Mouse (Mus musculus): ENCODE measurements at regions not wholly inside any gene's neighbourhood (a gene's known extent, or its start where the extent isn't known, plus 50 kb on each side); places are given as distances from the start of the nearest gene placed in this dataset.

DNA sequence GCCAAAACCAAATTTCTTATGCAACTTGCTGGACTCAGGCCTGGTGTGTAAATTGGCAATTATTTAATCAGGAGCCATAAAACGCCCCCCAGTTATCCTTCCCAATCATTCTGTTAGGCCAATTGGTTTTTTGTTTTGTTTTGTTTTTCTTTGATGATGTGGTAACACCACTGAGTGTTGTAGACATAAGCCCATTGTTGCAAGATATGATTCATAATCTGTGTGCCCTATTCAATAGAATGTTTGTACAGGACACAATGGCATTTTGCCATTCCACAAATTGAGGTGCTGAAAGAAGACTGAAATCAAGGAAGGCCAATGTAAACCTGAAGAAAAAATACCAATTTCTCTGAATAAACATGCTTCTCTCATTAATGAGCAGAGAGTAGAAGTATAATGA is 68.2 kb upstream of the Ppp3ca start:
- TF ChIP-seq CTCF (conservative IDR thresholded peaks at IDR 0.05; ENCODE audit: insufficient read depth, insufficient read length, low read depth, low read length): no peak
- TF ChIP-seq POLR2A (IDR thresholded peaks at IDR 0.05; ENCODE audit: low read depth, low read length): no peak
